Mouse (Mus musculus) lung, adult 2 months (tissue): Measurements from ENCODE around the gene Borcs6. TPM values are rescaled to one million over a fixed set of nuclear protein-coding genes. Genes with fewer than 3 reads are reported as not detected.

ENCODE experiments used
- DNase-seq: peaks from one replicate; pipeline ENCODE4 v3.0.0; 2022
- H3K4me1 ChIP-seq: fragments of 200-500 bp; 2 replicates; pipeline ENCODE4 v1.6.1; 2011; ENCODE audit warnings: low read length; ENCODE audit not compliant: control insufficient read depth, insufficient read depth
- H3K4me3 ChIP-seq: fragments of 200-500 bp; replicated peaks from 2 replicates; pipeline ENCODE3; 2011; ENCODE audit warnings: low read depth, mild to moderate bottlenecking, control low read depth, low read length; ENCODE audit errors: extremely low read depth
- CTCF ChIP-seq: fragments of 200-500 bp; IDR thresholded peaks from 2 replicates; pipeline ENCODE4 v1.5.1; 2011; ENCODE audit warnings: mild to moderate bottlenecking, low read length, control low read depth; ENCODE audit not compliant: insufficient read depth
- POLR2A ChIP-seq: fragments of 200-500 bp; IDR thresholded peaks from 2 replicates; pipeline ENCODE4 v1.6.1; 2011; ENCODE audit warnings: low read depth, mild to moderate bottlenecking, control low read depth, low read length, borderline replicate concordance; ENCODE audit errors: extremely low read depth
- WGBS: fragments of 180-500 bp; shearing (Covaris S2); methylation state at CpG from one replicate; pipeline ENCODE4 v1.1.7; 2018; 5-methylcytosine and 5-hydroxymethylcytosine counted together
- polyA plus RNA-seq: library from polyadenylated mRNA; depleted of rRNA; stranded (reverse); fragments of >200 nt; gene quantifications from 2 replicates; pipeline ENCODE4 v1.2.3, GENCODE M21; 2012

Gene Borcs6
- polyA plus RNA-seq, 1 experiment = 21.0 TPM

DNA sequence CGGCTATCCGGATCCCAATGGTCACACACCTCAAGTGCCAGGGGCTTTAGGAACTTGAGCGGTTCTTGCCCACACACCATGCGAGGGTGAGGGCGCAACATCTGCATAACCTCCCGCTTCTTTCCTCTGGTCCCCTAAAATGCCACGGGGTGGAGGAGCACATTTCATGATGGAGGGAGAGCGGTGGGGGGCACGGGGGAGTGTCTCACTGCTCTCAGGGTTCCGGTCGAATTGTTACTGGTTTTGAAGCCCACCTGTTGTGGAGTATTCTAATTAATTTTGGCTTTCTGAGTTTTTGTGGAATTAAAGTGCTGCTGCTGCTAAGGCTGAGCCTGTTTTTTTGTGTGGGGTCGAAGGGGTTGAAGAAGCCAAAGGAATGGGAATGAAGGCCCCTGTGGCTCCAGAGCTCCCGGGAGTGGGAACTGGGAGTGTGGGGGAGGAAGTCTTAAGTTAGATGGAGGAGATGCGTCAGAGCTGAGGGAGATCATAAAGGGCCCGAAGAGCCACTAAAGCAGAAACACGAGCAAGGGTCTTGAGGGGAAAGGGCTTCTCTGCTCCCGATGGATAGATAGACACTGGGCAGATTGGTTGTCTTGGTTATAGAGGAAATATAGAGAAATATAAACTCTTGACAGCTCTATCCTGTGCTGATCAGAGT, 1.9 kb downstream of the Borcs6 start:
- Histone ChIP-seq H3K4me1 (peaks cover 15% of the 10 kb centered on the region), H3K4me3 (peak overlapping the region; percentile 95)
- no peak for DNase-seq
- whole genome bisulfite sequencing = 38% methylated on average over 17 of the region's 17 CpGs
- TF ChIP-seq POLR2A (no peak), CTCF (no peak)

GRCm38 (mm10) chr11:69062194-69062760, 2.8 kb downstream of the Borcs6 start:
- H3K4me1 ChIP-seq = peaks cover 19% of the 10 kb centered on the region
- DNase-seq = peak; percentile 73
- peak overlapping the region; percentile 21 for H3K4me3 ChIP-seq
- 3% methylated on average over 17 of the region's 17 CpGs for WGBS
- TF ChIP-seq POLR2A (peak; percentile 51; the same call in 1 of the 2 replicates), CTCF (no peak)

- peaks cover 19% of the 10 kb centered on the region for H3K4me1 ChIP-seq
- peak; percentile 33; the same call in 1 of the 2 replicates for TF ChIP-seq POLR2A
- no peak for TF ChIP-seq CTCF
- peak; percentile 98 for DNase-seq
- under 1% methylated on average over 19 of the region's 19 CpGs for WGBS
- peak overlapping the region; percentile 90 for H3K4me3 ChIP-seq
These were observed 3.3 kb downstream of the Borcs6 start for GRCm38 (mm10) chr11:69062761-69063224.

DNA sequence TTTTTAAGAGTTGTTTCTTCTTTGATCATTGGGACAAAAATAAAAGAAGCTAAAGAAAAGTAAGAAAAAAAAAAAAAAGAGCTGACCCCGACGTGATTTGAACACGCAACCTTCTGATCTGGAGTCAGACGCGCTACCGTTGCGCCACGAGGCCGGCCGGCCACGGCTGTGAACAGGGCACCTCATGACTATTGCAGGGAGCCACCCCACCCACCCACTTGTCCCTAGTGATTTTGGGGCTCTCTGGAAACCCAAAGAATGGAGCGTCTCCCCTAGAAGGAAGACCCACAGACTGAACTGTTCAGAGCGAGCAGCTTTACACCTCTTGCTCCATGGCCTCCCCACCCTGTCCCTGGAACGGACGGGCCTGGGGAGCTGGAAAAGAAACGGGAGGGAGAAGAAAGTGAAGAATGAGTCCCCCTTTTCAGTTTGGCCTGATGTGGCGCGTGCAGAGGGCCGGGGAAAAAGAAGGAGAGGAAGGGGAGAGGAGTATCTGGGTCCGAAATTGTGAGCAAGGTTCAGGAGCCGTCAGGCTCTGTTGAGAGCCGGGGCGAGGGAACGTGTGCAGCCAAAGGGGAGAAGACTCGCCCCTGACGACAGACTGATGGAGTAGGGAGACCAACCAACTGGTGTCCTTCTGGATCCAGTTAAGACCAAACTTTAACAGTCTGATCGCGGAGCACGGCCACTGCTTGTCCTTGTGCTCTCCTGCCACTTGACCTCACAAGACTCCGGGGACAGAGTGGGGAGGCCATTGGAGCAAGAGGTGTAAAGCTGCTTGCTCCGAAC, 4.1 kb downstream of the Borcs6 start:
- TF ChIP-seq CTCF (no peak), POLR2A (peak; percentile 40; the same call in 1 of the 2 replicates)
- peaks cover 19% of the 10 kb centered on the region for H3K4me1 ChIP-seq
- peak; percentile 81 for DNase-seq
- H3K4me3 ChIP-seq = peak overlapping the region; percentile 90
- WGBS = under 1% methylated on average over 31 of the region's 31 CpGs

- peak overlapping the region; percentile 90 for H3K4me3 ChIP-seq
- 67% methylated on average over 9 of the region's 9 CpGs for WGBS
- DNase-seq = no peak
- TF ChIP-seq CTCF (no peak), POLR2A (no peak)
- H3K4me1 ChIP-seq = peaks cover 19% of the 10 kb centered on the region
These were observed 5.0 kb downstream of the Borcs6 start for GRCm38 (mm10) chr11:69064259-69065133.

- no peak for DNase-seq
- Histone ChIP-seq H3K4me1 (peaks cover 19% of the 10 kb centered on the region), H3K4me3 (no peak overlapping the region)
- TF ChIP-seq POLR2A (no peak), CTCF (no peak)
- 73% methylated on average over 3 of the region's 3 CpGs for WGBS
These were observed 5.9 kb downstream of the Borcs6 start for GRCm38 (mm10) chr11:69065394-69065925.

DNA sequence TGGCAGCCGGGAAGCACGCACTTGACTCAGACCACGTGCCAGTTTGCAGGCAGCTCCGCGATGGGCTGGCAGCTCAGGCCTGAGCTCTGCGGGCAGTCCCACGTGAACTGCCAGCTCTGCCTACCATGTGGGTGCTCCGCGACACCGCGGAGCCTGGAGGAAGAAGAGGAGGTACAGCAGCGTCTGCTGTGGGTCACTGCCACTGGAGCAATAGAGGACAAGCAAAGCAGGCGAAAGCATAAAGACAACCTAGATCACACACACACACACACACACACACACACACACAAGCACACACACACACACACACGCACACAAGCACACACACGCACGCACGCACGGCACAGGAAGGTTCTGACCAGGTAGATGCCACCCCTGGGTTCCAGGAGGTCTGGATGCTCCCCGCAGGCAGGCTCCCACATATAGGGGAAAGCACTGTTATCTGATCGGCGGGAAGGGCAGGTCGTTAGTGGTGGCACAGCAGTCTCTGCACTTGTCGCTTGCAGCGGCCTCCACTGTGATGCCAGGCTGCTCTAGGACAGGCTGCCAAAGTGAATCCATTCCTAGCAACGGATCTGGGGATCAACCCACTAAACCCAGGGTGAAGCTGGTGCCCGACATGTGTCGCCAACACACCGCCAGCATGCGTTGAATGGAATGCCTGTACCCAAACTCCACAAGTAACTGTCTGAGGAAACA, 6.8 kb downstream of the Borcs6 start:
- DNase-seq = no peak
- 7% methylated on average over 29 of the region's 29 CpGs for WGBS
- TF ChIP-seq CTCF (no peak), POLR2A (no peak)
- Histone ChIP-seq H3K4me1 (peaks cover 18% of the 10 kb centered on the region), H3K4me3 (peak overlapping the region; percentile 3)

DNA sequence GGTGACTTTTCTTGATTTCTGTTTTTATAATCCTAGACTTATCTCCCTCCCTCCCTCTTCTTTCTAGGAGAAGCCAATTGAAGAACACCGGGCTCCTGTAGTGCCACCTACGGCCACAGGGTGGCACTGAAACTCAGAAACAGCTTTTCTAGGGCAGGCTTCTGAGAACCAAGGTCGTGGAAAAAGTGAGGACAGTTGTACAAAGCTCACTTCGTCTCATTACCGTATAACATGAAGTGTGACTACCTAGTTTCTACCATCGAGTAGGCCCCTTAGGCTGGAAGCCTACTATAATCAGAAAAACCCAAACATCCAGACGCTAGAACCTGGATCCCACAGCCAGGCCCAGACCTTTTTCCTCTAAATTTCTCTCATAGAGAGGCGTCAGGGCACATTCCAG, 7.4 kb downstream of the Borcs6 start:
- peak; percentile 85 for DNase-seq
- peak; percentile 81 for TF ChIP-seq CTCF
- no peak for TF ChIP-seq POLR2A
- WGBS = 6% methylated on average over 8 of the region's 8 CpGs
- Histone ChIP-seq H3K4me3 (no peak overlapping the region), H3K4me1 (peaks cover 16% of the 10 kb centered on the region)

DNA sequence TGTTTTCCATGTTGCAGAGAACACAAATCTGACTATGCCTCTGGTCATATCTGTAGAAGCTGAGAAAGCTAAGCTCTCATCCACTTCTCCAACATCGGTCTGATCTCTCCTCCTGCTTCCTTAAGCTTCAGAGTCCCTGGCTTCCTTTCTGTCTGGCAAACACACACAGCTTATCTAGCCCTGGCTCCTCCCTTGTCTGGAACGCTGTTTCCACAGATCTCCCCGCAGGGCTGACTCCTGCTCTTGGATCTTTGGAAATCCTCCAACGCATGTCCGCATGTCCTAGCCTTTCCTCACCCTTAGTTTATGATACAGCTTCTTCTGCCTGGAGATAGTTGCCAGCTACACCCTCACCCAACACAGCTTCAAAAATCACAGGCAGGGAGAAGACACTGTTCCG, 8.1 kb downstream of the Borcs6 start:
- 28% methylated on average over 6 of the region's 6 CpGs for WGBS
- TF ChIP-seq POLR2A (no peak), CTCF (no peak)
- peaks cover 18% of the 10 kb centered on the region for H3K4me1 ChIP-seq
- H3K4me3 ChIP-seq = no peak overlapping the region
- no peak for DNase-seq
